Mouse (Mus musculus): ENCODE measurements around the gene Padi2.

Gene Padi2

DNA sequence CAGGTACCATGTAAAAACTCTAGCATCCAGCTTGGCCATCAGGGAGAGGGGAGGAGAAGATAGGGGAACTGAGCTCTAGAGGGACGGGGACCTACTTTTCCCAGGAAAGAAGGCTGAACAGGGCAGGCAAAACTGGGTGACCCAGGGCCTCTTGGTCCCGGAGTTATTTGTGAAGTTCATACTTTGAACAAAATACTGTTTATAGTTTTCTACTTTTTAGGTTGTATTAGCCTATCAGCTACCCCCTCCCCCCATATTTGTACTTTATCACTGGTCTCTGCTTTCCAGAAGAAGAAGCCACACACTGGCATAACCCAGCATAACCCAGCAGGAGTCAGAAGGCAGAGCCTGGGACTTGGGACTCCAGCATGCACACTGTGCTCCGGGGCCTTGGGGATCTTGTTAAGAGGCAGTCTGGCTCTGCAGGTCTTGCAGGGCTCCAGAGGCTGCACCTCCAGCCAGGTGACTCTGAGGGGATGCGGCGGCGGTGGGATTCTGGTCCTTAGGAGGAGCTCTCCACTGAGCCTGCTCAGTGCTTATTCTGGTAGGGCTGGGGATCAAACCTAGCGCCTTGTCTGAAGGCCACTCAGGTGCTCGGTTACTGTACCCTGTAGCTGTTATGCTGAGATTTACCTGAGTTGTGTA lies 25.0 kb upstream of the Padi2 start:
- DNase-seq (ENCODE audit: low read depth, low spot score): no peak

- DNase-seq (ENCODE audit: low read depth, low spot score): no peak
Measured at GRCm38 (mm10) chr4:140881771-140882170, 24.4 kb upstream of the Padi2 start.

GRCm38 (mm10) chr4:140882365-140882764 lies 23.8 kb upstream of the Padi2 start:
- DNase-seq (ENCODE audit: low read depth, low spot score): no peak

- no peak for DNase-seq (ENCODE audit: low read depth, low spot score)
Measured at GRCm38 (mm10) chr4:140882981-140883380, 23.2 kb upstream of the Padi2 start.

DNA sequence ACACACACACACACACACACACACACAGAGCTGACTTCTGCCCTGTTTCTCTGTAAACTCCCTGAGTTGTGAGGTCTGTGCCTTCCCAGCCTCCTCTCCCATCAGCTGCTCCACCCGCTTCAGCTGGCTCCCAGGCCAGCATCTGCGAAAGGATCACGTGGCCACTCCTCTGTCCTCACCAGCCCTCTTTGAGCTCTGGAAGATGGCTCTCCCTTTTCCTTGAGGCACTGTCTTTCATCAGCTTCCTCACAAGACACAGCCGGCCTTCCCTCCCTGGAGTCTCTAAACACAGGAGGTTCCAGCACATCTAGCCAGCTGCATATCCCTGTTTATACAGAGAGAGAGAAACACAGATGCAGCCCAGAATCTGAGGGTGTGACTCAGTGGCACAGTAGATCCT lies 22.3 kb upstream of the Padi2 start:
- DNase-seq (ENCODE audit: low read depth, low spot score): no peak

GRCm38 (mm10) chr4:140891525-140892162 lies 14.5 kb upstream of the Padi2 start:
- no peak for DNase-seq (ENCODE audit: low read depth, low spot score)

- DNase-seq (ENCODE audit: low read depth, low spot score): no peak
Measured at GRCm38 (mm10) chr4:140892163-140892530, 14.0 kb upstream of the Padi2 start.

- DNase-seq (ENCODE audit: low read depth, low spot score): peak; percentile 48
Measured at GRCm38 (mm10) chr4:140904776-140905425, 1.2 kb upstream of the Padi2 start.

DNA sequence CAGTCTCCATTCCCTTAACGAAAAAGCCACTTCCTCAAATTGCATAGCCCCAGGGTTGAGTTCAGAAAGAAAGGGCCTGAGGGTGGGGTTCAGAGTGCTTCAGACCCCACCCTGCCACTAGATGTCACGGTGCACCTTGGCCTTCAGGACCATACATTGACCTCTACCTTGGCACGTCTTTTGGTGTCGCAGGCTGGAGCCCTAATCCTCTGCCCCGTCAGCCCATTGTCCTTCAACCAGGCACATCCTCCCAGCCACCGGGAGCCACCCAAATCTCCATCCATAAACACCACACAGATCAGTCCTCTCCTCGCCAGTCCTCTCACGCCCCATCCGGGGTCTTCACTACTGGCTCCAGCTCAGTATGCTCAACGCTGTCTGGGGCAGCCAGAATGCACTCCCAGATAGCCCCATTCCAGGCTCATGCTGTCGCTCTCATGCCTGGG lies 695 bp upstream of the Padi2 start:
- peak; percentile 55 for DNase-seq (ENCODE audit: low read depth, low spot score)

DNA sequence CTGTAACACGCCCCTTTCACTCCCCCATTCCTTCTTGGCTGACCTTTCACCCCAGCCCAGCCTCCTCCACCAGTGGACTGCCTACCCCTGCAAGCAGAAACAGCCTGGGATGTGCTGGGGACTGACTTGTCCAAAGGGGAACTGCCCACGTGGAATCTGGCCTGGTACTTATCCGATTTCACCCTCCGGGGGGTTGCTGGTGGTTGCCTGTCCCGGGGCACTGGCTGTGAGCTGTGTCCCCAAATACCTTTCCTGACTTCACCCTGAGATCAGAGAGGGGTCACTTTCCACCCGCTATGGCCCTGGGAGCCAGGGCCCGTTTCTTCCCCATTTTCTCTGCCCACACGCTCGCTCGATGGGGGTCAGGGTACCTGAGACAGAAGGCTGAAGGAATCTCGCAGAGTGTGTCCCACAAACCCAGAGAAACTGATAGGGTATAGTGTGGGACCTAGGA lies 710 bp downstream of the Padi2 start:
- no peak for DNase-seq (ENCODE audit: low read depth, low spot score)

GRCm38 (mm10) chr4:140907306-140908024 lies 1.3 kb downstream of the Padi2 start:
- DNase-seq (ENCODE audit: low read depth, low spot score): no peak

- no peak for DNase-seq (ENCODE audit: low read depth, low spot score)
Measured at GRCm38 (mm10) chr4:140908627-140909026, 2.5 kb downstream of the Padi2 start.

- DNase-seq (ENCODE audit: low read depth, low spot score): no peak
Measured at GRCm38 (mm10) chr4:140909536-140909935, 3.4 kb downstream of the Padi2 start.

GRCm38 (mm10) chr4:140910661-140911310 lies 4.6 kb downstream of the Padi2 start:
- DNase-seq (ENCODE audit: low read depth, low spot score): peak; percentile 45

GRCm38 (mm10) chr4:140911416-140911815 lies 5.3 kb downstream of the Padi2 start:
- no peak for DNase-seq (ENCODE audit: low read depth, low spot score)

GRCm38 (mm10) chr4:140912271-140912833 lies 6.2 kb downstream of the Padi2 start:
- DNase-seq (ENCODE audit: low read depth, low spot score): no peak

DNA sequence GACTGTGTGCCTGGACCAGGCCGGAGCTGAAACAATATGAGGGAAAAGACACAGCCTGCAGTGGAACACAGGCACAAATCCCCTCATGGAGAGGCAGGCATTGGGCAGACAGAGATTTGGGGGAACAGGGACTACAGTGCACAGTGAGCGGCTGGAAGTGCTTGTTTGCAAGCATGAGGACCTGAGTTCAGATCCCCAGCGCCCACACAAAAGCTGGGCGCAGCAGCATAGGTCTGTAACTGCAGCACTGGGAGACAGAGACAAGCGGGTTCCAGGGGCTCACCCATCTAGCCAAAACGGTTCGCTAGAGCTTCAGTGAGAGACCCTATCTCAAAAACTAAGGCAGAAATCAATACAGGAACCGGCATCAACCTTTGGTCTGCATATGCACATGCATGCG lies 7.4 kb downstream of the Padi2 start:
- DNase-seq (ENCODE audit: low read depth, low spot score): no peak

- no peak for DNase-seq (ENCODE audit: low read depth, low spot score)
Measured at GRCm38 (mm10) chr4:140914731-140915131, 8.6 kb downstream of the Padi2 start.

GRCm38 (mm10) chr4:140915235-140915634 lies 9.1 kb downstream of the Padi2 start:
- no peak for DNase-seq (ENCODE audit: low read depth, low spot score)

DNA sequence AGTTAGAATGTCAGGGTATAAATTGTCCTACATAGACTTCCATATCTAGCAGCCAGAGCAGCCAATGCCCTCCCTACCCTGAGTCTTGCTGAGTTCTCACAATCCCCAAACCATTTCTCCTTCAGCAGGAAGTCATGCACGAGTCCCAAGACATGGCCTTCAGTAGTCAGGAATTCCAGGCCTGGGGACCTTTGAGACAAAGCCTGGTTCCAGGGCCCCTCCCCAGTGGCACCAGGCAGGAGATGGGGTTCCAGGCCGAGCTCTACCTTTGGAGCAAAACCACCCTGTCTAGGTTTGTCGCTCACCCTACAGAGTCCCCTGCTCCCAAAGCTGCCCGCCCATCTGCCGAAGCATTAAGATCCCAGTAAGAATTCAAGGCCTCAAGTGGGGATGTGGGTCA lies 10.2 kb downstream of the Padi2 start:
- DNase-seq (ENCODE audit: low read depth, low spot score): no peak

- DNase-seq (ENCODE audit: low read depth, low spot score): no peak
Measured at GRCm38 (mm10) chr4:140917451-140917850, 11.3 kb downstream of the Padi2 start.

All from ES-CJ7 (cell line).